Mouse (Mus musculus): Measurements from ENCODE around the gene Pafah2. TPM values are rescaled to one million over a fixed set of nuclear protein-coding genes. Genes with fewer than 3 reads are reported as not detected.

Pafah2 gene
- total and polyA plus RNA-seq, 2 experiments from 2014 or later: 7.6 to 18.0 TPM

GRCm38 (mm10) chr4:134352261-134352707, 43.8 kb upstream of the Pafah2 start:
- H3K27me3 ChIP-seq (ENCODE audit: insufficient read depth, low read length): no peaks in the 10 kb centered on the region
- no peak overlapping the region for H3K4me2 ChIP-seq (ENCODE audit: low read depth)
- no peak overlapping the region for H3K4me3 ChIP-seq (ENCODE audit: low read depth, low read length)
- ATAC-seq: no peak
- no peaks in the 10 kb centered on the region for H3K9me3 ChIP-seq (ENCODE audit: low read length)
- no peak overlapping the region for H3K9ac ChIP-seq
- no peak for DNase-seq
- no peak overlapping the region for H3K27ac ChIP-seq (ENCODE audit: low read depth, low read length)
- no peak for TF ChIP-seq CTCF (IDR thresholded peaks at IDR 0.05; ENCODE audit: low read depth)
- H3K4me1 ChIP-seq (ENCODE audit: insufficient read depth): no peaks in the 10 kb centered on the region
- 74% methylated on average over 12 of the region's 12 CpGs for WGBS
- H3K36me3 ChIP-seq (ENCODE audit: insufficient read depth): no peaks in the 10 kb centered on the region

DNA sequence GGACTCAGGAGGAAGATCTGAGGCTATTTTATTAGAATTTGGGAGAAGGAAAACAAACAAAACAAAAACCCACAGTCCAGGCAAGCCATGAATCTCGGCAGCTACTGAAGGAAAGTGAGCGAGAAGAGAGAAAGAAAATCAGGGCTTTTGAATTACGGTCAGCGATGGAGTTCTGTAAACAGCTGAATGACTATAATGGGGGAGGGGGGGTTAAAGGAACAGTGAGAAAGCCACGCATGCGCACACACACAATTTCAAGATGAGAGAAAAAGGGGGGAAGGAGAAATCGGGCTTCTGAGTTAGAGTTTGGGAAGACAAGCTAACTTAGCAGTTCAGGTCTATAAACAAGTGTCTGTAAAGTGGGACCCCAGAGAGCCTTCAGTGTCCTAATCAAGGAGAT, 43.2 kb upstream of the Pafah2 start:
- ATAC-seq (no peak), DNase-seq (no peak)
- Histone ChIP-seq H3K4me3 (ENCODE audit: low read depth, low read length) (no peak overlapping the region), H3K4me2 (ENCODE audit: low read depth) (no peak overlapping the region), H3K9ac (no peak overlapping the region), H3K27me3 (ENCODE audit: insufficient read depth, low read length) (no peaks in the 10 kb centered on the region), H3K36me3 (ENCODE audit: insufficient read depth) (no peaks in the 10 kb centered on the region), H3K9me3 (ENCODE audit: low read length) (no peaks in the 10 kb centered on the region), H3K4me1 (ENCODE audit: insufficient read depth) (no peaks in the 10 kb centered on the region), H3K27ac (ENCODE audit: low read depth, low read length) (no peak overlapping the region)
- no peak for TF ChIP-seq CTCF (IDR thresholded peaks at IDR 0.05; ENCODE audit: low read depth)
- 67% methylated on average over 7 of the region's 7 CpGs for WGBS

- no peaks in the 10 kb centered on the region for H3K27me3 ChIP-seq (ENCODE audit: insufficient read depth, low read length)
- H3K4me3 ChIP-seq (ENCODE audit: low read depth, low read length): no peak overlapping the region
- no peaks in the 10 kb centered on the region for H3K36me3 ChIP-seq (ENCODE audit: insufficient read depth)
- no peak overlapping the region for H3K9ac ChIP-seq
- no peak overlapping the region for H3K27ac ChIP-seq (ENCODE audit: low read depth, low read length)
- no peaks in the 10 kb centered on the region for H3K9me3 ChIP-seq (ENCODE audit: low read length)
- no peak for TF ChIP-seq CTCF (IDR thresholded peaks at IDR 0.05; ENCODE audit: low read depth)
- H3K4me2 ChIP-seq (ENCODE audit: low read depth): no peak overlapping the region
- no peak for ATAC-seq
- DNase-seq: no peak
- H3K4me1 ChIP-seq (ENCODE audit: insufficient read depth): no peaks in the 10 kb centered on the region
- WGBS: 76% methylated on average over 5 of the region's 5 CpGs
These were observed 42.4 kb upstream of the Pafah2 start for GRCm38 (mm10) chr4:134353527-134354409.

DNA sequence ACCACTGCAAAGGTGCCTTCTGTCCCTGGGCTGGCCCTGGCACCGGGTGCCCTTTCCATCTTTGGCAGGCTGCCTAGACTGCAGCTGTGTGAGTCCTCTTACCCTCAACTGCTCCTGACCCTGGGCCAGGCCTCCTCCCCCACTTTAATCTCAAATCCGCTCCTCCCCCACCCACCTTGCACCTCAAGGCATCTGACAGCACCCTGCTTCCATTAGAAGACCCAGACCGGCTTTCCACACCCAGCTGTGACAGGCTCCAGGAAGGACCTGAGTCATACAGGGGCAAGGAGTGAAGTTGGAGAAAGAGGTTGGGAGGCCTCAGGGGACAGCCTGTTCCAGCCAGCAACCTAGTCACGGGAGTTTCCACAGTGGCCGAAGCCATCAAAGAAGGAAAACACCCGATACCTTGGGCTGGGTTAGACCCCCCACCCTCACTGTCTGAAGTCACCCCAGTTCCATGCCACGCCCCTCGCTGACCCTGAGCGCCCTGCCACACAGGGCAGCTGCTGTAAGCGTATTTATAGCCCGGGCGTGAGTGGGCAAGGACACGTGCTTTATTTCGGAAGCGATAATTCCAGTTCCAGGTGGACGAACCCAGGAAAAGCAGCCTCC, 40.2 kb upstream of the Pafah2 start:
- no peak for ATAC-seq
- no peak overlapping the region for H3K4me3 ChIP-seq (ENCODE audit: low read depth, low read length)
- DNase-seq: no peak
- H3K36me3 ChIP-seq (ENCODE audit: insufficient read depth): no peaks in the 10 kb centered on the region
- no peak for TF ChIP-seq CTCF (IDR thresholded peaks at IDR 0.05; ENCODE audit: low read depth)
- no peaks in the 10 kb centered on the region for H3K4me1 ChIP-seq (ENCODE audit: insufficient read depth)
- 60% methylated on average over 16 of the region's 16 CpGs for WGBS
- H3K27ac ChIP-seq (ENCODE audit: low read depth, low read length): no peak overlapping the region
- no peak overlapping the region for H3K9ac ChIP-seq
- no peak overlapping the region for H3K4me2 ChIP-seq (ENCODE audit: low read depth)
- no peaks in the 10 kb centered on the region for H3K27me3 ChIP-seq (ENCODE audit: insufficient read depth, low read length)
- H3K9me3 ChIP-seq (ENCODE audit: low read length): no peaks in the 10 kb centered on the region

GRCm38 (mm10) chr4:134356591-134357460, 39.3 kb upstream of the Pafah2 start:
- no peaks in the 10 kb centered on the region for H3K36me3 ChIP-seq (ENCODE audit: insufficient read depth)
- no peak overlapping the region for H3K27ac ChIP-seq (ENCODE audit: low read depth, low read length)
- peak overlapping the region; percentile 49 for H3K4me2 ChIP-seq (ENCODE audit: low read depth)
- peak; percentile 90 for DNase-seq
- peak overlapping the region; percentile 25 for H3K4me3 ChIP-seq (ENCODE audit: low read depth, low read length)
- peak overlapping the region; percentile 47 for H3K9ac ChIP-seq
- peak; percentile 72; the same call in 1 of the 2 replicates for ATAC-seq
- H3K27me3 ChIP-seq (ENCODE audit: insufficient read depth, low read length): no peaks in the 10 kb centered on the region
- no peaks in the 10 kb centered on the region for H3K9me3 ChIP-seq (ENCODE audit: low read length)
- peak; percentile 98 for TF ChIP-seq CTCF (IDR thresholded peaks at IDR 0.05; ENCODE audit: low read depth)
- WGBS: 22% methylated on average over 22 of the region's 22 CpGs
- no peaks in the 10 kb centered on the region for H3K4me1 ChIP-seq (ENCODE audit: insufficient read depth)

DNA sequence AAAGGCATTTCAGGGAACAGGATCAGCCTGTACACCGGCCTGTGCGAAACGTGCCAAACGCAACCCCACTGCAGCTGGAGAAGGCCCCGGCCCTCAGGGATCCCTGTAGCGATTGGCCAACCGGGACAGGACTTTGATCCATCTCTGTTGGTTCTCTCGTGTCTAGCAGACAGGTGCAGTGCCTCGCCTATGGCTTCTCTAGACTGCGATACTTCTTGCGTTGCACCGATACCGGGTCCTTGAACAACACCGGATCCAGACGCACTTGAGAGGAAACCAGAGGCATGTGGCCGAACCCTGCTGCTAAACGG, 38.7 kb upstream of the Pafah2 start:
- Histone ChIP-seq H3K9ac (peak overlapping the region; percentile 47), H3K36me3 (ENCODE audit: insufficient read depth) (no peaks in the 10 kb centered on the region), H3K4me2 (ENCODE audit: low read depth) (peak overlapping the region; percentile 49), H3K4me3 (ENCODE audit: low read depth, low read length) (peak overlapping the region; percentile 25), H3K4me1 (ENCODE audit: insufficient read depth) (no peaks in the 10 kb centered on the region), H3K27me3 (ENCODE audit: insufficient read depth, low read length) (no peaks in the 10 kb centered on the region), H3K27ac (ENCODE audit: low read depth, low read length) (no peak overlapping the region), H3K9me3 (ENCODE audit: low read length) (no peaks in the 10 kb centered on the region)
- no peak for TF ChIP-seq CTCF (IDR thresholded peaks at IDR 0.05; ENCODE audit: low read depth)
- ATAC-seq (peak; percentile 27; the same call in 1 of the 2 replicates), DNase-seq (peak; percentile 25)
- WGBS: 31% methylated on average over 17 of the region's 17 CpGs

Measured in forebrain, postnatal 0 days (tissue).